Mouse (Mus musculus): Measurements from ENCODE around the gene Sh3bgrl2. TPM values are rescaled to one million over a fixed set of nuclear protein-coding genes. Genes with fewer than 3 reads are reported as not detected.

The Sh3bgrl2 gene
- polyA plus RNA-seq, 1 experiment: 0.02 TPM

DNA sequence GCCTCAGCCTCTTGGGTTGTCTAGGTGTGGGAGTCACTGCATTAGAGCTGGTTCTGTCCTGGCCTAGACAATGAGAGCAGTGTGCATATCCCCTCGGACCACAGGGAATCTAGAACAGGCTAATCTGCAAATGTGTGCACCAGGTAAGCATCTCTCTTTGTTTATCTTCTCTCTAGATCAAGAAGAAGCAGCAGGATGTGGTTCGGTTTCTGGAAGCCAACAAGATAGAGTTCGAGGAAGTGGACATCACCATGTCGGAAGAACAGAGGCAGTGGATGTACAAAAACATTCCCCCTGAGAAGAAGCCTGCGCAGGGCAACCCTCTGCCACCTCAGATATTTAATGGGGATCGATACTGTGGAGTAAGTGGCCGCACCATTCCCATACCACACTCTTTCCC is 29.1 kb downstream of the Sh3bgrl2 start:
- H3K36me3 ChIP-seq (ENCODE audit: control insufficient read depth): no peaks in the 10 kb centered on the region

DNA sequence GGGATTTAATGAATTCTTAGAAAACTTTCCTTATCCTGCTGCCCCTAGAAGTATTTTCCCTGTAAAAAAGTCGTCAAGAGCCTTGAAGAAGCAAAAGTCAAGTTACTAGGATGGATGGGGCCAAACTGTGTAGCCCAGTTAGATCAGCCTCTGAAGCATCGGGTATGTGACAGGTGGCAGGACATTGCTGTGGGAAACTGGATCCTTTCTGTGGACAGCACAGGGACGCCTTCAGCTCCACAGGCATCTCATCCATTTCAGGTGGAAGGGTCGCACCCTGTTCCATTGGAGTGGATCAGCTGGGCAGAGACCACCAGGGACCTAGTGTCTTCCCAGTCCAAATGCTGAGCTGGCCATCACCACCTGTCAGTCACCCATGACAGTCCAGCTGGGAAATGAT is 30.9 kb downstream of the Sh3bgrl2 start:
- Histone ChIP-seq H3K36me3 (ENCODE audit: control insufficient read depth) (peaks cover 3% of the 10 kb centered on the region; the same call in 1 of the 2 replicates), H3K4me3 (replicated peaks) (no peak overlapping the region), H3K4me1 (ENCODE audit: control insufficient read depth) (no peaks in the 10 kb centered on the region), H3K27me3 (ENCODE audit: control insufficient read depth) (no peaks in the 10 kb centered on the region), H3K9me3 (ENCODE audit: control insufficient read depth, low read length) (no peaks in the 10 kb centered on the region)
- TF ChIP-seq GATA1 (IDR thresholded peaks at IDR 0.05; ENCODE audit: low read length) (no peak), TAL1 (IDR thresholded peaks at IDR 0.05; ENCODE audit: low read length) (no peak)

More for the DNA sequence above, 29.1 kb downstream of the Sh3bgrl2 start:
- H3K27me3 ChIP-seq (ENCODE audit: control insufficient read depth): no peaks in the 10 kb centered on the region
- no peaks in the 10 kb centered on the region for H3K9me3 ChIP-seq (ENCODE audit: control insufficient read depth, low read length)
- no peak overlapping the region for H3K4me3 ChIP-seq (replicated peaks)
- TF ChIP-seq GATA1 (IDR thresholded peaks at IDR 0.05; ENCODE audit: low read length): no peak
- no peak for TF ChIP-seq TAL1 (IDR thresholded peaks at IDR 0.05; ENCODE audit: low read length)
- no peaks in the 10 kb centered on the region for H3K4me1 ChIP-seq (ENCODE audit: control insufficient read depth)

DNA sequence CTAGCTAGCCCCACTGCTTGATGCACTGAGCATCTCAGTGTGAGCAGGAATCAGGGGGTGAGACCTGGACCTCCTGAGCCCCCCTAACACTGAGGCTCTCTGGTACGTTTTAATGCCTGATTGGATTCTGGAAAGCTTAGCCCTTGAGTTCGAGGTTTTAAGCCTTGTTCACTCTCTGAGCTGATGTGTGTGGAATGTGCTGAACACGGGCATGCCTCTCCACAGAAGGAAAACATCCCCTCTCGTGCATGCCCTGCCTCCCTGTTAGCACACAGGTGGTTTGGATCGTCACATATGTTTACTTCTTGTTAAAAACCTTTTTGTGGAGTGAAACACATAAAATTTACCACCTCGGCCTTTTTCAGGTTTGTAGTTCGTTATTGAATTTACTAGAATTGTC is 34.6 kb downstream of the Sh3bgrl2 start:
- Histone ChIP-seq H3K36me3 (ENCODE audit: control insufficient read depth) (peaks cover 3% of the 10 kb centered on the region; the same call in 1 of the 2 replicates), H3K27me3 (ENCODE audit: control insufficient read depth) (no peaks in the 10 kb centered on the region), H3K4me1 (ENCODE audit: control insufficient read depth) (no peaks in the 10 kb centered on the region), H3K4me3 (replicated peaks) (no peak overlapping the region), H3K9me3 (ENCODE audit: control insufficient read depth, low read length) (no peaks in the 10 kb centered on the region)
- TF ChIP-seq GATA1 (IDR thresholded peaks at IDR 0.05; ENCODE audit: low read length) (no peak), TAL1 (IDR thresholded peaks at IDR 0.05; ENCODE audit: low read length) (no peak)

DNA sequence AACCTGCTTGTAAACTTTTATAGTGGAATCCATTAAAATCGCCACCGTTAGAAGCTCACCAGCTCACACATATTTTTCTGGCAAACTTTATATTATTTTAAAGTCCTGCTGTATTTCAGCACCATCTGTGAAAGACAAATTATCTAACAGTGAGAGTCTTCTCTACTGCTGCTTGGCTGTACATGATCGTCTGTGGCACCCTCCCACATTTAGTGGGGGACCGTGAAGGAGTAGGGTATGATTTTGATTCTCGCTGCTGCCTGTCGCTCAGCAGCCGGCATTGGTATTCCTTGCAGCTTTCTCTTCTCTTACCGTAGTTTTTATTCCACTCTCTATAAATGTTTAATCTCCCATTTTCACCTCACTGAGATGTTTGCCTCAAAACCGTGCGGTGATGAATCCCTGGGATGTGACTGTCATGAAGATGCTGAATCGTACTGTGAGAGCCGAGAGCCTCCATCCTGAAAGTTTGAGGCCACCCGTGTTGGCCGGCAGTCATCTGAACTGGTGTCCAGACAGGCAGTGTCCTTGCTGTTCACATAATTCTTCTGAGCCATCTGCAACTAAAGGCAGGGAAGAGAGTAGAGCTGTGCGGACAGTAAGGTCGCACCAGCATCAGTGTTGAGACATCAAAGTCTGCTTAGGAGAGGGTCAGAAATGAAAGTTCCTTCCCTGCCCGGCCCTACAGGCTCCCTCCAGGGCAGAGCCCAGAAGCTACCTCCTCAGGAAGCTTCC is 38.4 kb downstream of the Sh3bgrl2 start:
- Histone ChIP-seq H3K9me3 (ENCODE audit: control insufficient read depth, low read length) (no peaks in the 10 kb centered on the region), H3K36me3 (ENCODE audit: control insufficient read depth) (peaks cover 3% of the 10 kb centered on the region; the same call in 1 of the 2 replicates)

DNA sequence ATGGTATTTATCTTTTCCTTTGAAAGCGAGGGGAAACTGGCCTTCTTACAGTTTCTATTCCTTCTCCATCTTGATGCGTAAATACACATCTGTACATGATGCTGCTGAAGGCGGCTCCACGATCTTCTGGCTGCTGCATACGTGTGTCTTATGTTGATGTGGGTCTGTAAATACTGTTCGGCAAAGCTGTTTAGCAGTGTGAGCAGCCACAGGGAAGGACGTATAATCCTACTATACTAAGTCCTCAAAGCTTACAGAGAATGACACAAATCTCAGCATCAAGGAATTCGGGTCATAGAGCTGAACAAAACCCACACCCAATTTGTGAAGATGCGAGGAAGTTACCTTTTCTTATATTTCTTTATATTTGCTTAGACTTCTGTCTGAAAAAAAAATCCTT is 39.0 kb downstream of the Sh3bgrl2 start:
- Histone ChIP-seq H3K27me3 (ENCODE audit: control insufficient read depth) (no peaks in the 10 kb centered on the region), H3K9me3 (ENCODE audit: control insufficient read depth, low read length) (no peaks in the 10 kb centered on the region), H3K4me1 (ENCODE audit: control insufficient read depth) (no peaks in the 10 kb centered on the region), H3K36me3 (ENCODE audit: control insufficient read depth) (peaks cover 3% of the 10 kb centered on the region; the same call in 1 of the 2 replicates), H3K4me3 (replicated peaks) (no peak overlapping the region)
- TF ChIP-seq GATA1 (IDR thresholded peaks at IDR 0.05; ENCODE audit: low read length): no peak

More for the DNA sequence above, 38.4 kb downstream of the Sh3bgrl2 start:
- TF ChIP-seq GATA1 (IDR thresholded peaks at IDR 0.05; ENCODE audit: low read length): no peak
- no peak for TF ChIP-seq TAL1 (IDR thresholded peaks at IDR 0.05; ENCODE audit: low read length)
- Histone ChIP-seq H3K4me1 (ENCODE audit: control insufficient read depth) (no peaks in the 10 kb centered on the region), H3K27me3 (ENCODE audit: control insufficient read depth) (no peaks in the 10 kb centered on the region), H3K4me3 (replicated peaks) (no peak overlapping the region)

DNA sequence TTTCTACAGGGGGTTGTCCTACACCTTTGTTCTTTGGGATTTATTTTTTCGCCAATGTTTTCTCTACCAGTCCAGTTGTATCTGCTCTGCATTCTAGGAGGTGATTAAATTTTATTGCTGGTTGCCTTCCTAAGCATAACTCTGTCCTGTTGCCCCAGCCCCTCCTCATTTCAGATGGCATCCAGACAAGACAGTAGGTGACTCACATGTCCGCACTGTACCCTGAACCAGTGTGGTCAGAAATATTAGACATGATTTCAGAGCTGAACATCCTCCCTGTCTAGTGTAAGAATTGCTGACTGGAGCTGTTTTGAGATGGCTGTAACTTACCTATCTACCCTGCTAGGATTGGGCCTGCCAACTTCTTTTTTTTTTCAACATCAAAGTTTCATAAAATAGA is 40.9 kb downstream of the Sh3bgrl2 start:
- Histone ChIP-seq H3K9me3 (ENCODE audit: control insufficient read depth, low read length) (no peaks in the 10 kb centered on the region), H3K4me3 (replicated peaks) (no peak overlapping the region), H3K4me1 (ENCODE audit: control insufficient read depth) (no peaks in the 10 kb centered on the region), H3K36me3 (ENCODE audit: control insufficient read depth) (no peaks in the 10 kb centered on the region; the same call in 1 of the 2 replicates), H3K27me3 (ENCODE audit: control insufficient read depth) (no peaks in the 10 kb centered on the region)
- no peak for TF ChIP-seq GATA1 (IDR thresholded peaks at IDR 0.05; ENCODE audit: low read length)
- no peak for TF ChIP-seq TAL1 (IDR thresholded peaks at IDR 0.05; ENCODE audit: low read length)

DNA sequence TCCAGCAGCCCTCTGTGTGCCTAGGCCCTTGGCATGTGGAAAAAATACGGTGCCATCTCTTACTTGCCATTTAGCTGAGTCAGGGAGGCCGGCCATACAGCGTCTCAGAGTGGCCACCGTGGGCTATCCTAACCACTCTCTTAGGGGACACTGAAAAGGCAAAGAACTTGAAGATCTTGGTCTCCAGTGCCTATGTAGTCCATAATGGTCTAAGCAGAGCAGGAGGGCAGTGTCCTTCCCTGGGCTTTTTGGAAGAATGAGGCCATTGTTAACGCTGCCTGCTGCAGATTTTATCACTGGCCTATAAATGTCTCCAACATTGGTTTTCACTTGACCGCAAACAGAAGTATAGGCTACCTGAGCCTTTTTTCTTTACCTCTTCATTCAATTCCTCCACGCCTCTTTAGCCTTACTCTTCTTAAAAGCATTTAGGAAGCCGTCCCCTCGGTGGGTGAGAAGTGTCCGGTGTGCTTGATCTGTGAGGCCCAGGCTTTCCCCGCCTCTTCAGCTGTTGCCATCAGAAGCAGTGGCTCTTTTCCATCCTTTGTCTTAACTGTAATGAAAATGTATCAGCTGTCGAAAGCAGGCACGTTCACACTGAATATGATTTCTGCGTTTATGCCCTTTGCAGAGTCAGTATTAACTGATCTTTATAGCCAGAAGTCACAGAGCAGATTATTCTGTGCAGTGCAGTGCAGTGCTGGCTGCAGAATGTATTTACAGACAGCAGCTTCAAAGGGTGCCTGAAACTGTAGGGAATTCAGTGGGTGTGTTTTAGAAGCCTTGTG is 41.7 kb downstream of the Sh3bgrl2 start:
- Histone ChIP-seq H3K4me3 (replicated peaks) (no peak overlapping the region), H3K4me1 (ENCODE audit: control insufficient read depth) (no peaks in the 10 kb centered on the region), H3K27me3 (ENCODE audit: control insufficient read depth) (no peaks in the 10 kb centered on the region), H3K9me3 (ENCODE audit: control insufficient read depth, low read length) (no peaks in the 10 kb centered on the region), H3K36me3 (ENCODE audit: control insufficient read depth) (no peaks in the 10 kb centered on the region; the same call in 1 of the 2 replicates)
- TF ChIP-seq GATA1 (IDR thresholded peaks at IDR 0.05; ENCODE audit: low read length): no peak
- TF ChIP-seq TAL1 (IDR thresholded peaks at IDR 0.05; ENCODE audit: low read length): no peak

- Histone ChIP-seq H3K27me3 (ENCODE audit: control insufficient read depth) (no peaks in the 10 kb centered on the region), H3K4me1 (ENCODE audit: control insufficient read depth) (no peaks in the 10 kb centered on the region), H3K9me3 (ENCODE audit: control insufficient read depth, low read length) (no peaks in the 10 kb centered on the region), H3K4me3 (replicated peaks) (no peak overlapping the region), H3K36me3 (ENCODE audit: control insufficient read depth) (no peaks in the 10 kb centered on the region; the same call in 1 of the 2 replicates)
- no peak for TF ChIP-seq TAL1 (IDR thresholded peaks at IDR 0.05; ENCODE audit: low read length)
- TF ChIP-seq GATA1 (IDR thresholded peaks at IDR 0.05; ENCODE audit: low read length): no peak
These were observed 43.8 kb downstream of the Sh3bgrl2 start for GRCm38 (mm10) chr9:83591848-83592456.

GRCm38 (mm10) chr9:83593811-83594210 is 45.7 kb downstream of the Sh3bgrl2 start:
- TF ChIP-seq TAL1 (IDR thresholded peaks at IDR 0.05; ENCODE audit: low read length): no peak
- no peak overlapping the region for H3K4me3 ChIP-seq (replicated peaks)
- no peaks in the 10 kb centered on the region for H3K27me3 ChIP-seq (ENCODE audit: control insufficient read depth)
- no peaks in the 10 kb centered on the region for H3K9me3 ChIP-seq (ENCODE audit: control insufficient read depth, low read length)
- no peaks in the 10 kb centered on the region for H3K4me1 ChIP-seq (ENCODE audit: control insufficient read depth)
- no peaks in the 10 kb centered on the region; the same call in 1 of the 2 replicates for H3K36me3 ChIP-seq (ENCODE audit: control insufficient read depth)
